Mouse (Mus musculus): ENCODE results near the gene Gm2174. TPM values are rescaled to one million over a fixed set of nuclear protein-coding genes. Genes with fewer than 3 reads are reported as not detected.

The Gm2174 gene
- polyA plus RNA-seq (2012; rRNA removed): 0.58 TPM in 1 of 2 replicates, not detected in the other

- TF ChIP-seq POLR2A (IDR thresholded peaks at IDR 0.05; ENCODE audit: extremely low read depth, insufficient read depth, low read length) (no peak), CTCF (IDR thresholded peaks at IDR 0.05; ENCODE audit: extremely low read depth, insufficient read depth, low read length) (no peak)
- H3K4me3 ChIP-seq (ENCODE audit: insufficient read depth, low read length): no peak within 1 kb of the TSS
- no peak within 1 kb of the TSS for H3K27ac ChIP-seq (ENCODE audit: insufficient read depth, low read length)
- no peaks in the 10 kb centered on the region for H3K4me1 ChIP-seq (ENCODE audit: control insufficient read depth, insufficient read depth, low read length)
These were observed at the start of gene Gm2174 for GRCm38 (mm10) chrX:56447524-56448015. Gm2174 (plus strand) TSS chrX:56447965.

DNA sequence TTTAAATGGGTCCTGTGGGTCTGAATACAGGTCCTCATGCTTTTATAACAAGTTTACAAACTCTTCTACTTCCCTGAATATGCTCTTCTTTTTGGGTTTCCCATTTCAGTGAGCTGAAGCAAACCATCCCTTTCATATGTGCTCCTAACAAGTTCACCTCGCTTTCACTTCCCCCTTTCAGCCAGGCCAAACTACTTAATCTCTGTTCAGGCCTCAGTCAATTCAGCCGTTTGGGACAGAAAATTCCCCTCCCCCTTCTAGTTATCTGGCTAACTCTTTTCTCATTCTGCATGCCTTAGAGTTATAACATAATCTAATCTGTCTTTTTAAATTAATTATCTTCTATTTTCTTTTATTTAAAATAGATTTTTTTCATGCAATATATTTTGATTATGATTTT, 43.1 kb upstream of the Gm2174 start:
- H3K4me1 ChIP-seq (ENCODE audit: control insufficient read depth, insufficient read depth, low read length): no peaks in the 10 kb centered on the region

GRCm38 (mm10) chrX:56405482-56405881, 42.3 kb upstream of the Gm2174 start:
- TF ChIP-seq CTCF (IDR thresholded peaks at IDR 0.05; ENCODE audit: extremely low read depth, insufficient read depth, low read length) (no peak), POLR2A (IDR thresholded peaks at IDR 0.05; ENCODE audit: extremely low read depth, insufficient read depth, low read length) (no peak)
- no peaks in the 10 kb centered on the region for H3K4me1 ChIP-seq (ENCODE audit: control insufficient read depth, insufficient read depth, low read length)
- H3K27ac ChIP-seq (ENCODE audit: insufficient read depth, low read length): no peak overlapping the region
- no peak overlapping the region for H3K4me3 ChIP-seq (ENCODE audit: insufficient read depth, low read length)

More for the DNA sequence above, 43.1 kb upstream of the Gm2174 start:
- TF ChIP-seq CTCF (IDR thresholded peaks at IDR 0.05; ENCODE audit: extremely low read depth, insufficient read depth, low read length) (no peak), POLR2A (IDR thresholded peaks at IDR 0.05; ENCODE audit: extremely low read depth, insufficient read depth, low read length) (no peak)
- H3K27ac ChIP-seq (ENCODE audit: insufficient read depth, low read length): no peak overlapping the region
- H3K4me3 ChIP-seq (ENCODE audit: insufficient read depth, low read length): no peak overlapping the region

DNA sequence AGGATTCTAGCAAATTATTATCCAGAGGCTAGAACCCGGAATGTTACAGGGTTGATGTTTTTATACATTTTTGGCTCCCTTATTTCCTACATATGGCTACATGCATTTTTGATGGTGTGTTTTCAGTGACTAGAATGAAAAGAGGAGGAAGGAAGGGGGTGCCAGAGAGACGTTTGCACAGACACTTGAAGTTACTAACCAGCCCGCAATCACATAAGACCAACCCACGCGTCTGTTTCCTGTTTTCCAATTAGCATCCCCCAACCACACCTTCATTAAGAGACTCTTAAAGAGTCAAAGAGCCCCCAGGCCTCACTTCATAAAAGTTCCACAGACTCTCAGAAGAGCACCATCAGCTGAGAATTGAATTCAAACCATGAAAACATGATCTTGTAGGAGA, 41.6 kb upstream of the Gm2174 start:
- no peaks in the 10 kb centered on the region for H3K4me1 ChIP-seq (ENCODE audit: control insufficient read depth, insufficient read depth, low read length)
- no peak for TF ChIP-seq CTCF (IDR thresholded peaks at IDR 0.05; ENCODE audit: extremely low read depth, insufficient read depth, low read length)
- TF ChIP-seq POLR2A (IDR thresholded peaks at IDR 0.05; ENCODE audit: extremely low read depth, insufficient read depth, low read length): no peak

GRCm38 (mm10) chrX:56416277-56416676, 31.5 kb upstream of the Gm2174 start:
- TF ChIP-seq POLR2A (IDR thresholded peaks at IDR 0.05; ENCODE audit: extremely low read depth, insufficient read depth, low read length): no peak
- TF ChIP-seq CTCF (IDR thresholded peaks at IDR 0.05; ENCODE audit: extremely low read depth, insufficient read depth, low read length): no peak
- no peak overlapping the region for H3K27ac ChIP-seq (ENCODE audit: insufficient read depth, low read length)
- no peak overlapping the region for H3K4me3 ChIP-seq (ENCODE audit: insufficient read depth, low read length)
- H3K4me1 ChIP-seq (ENCODE audit: control insufficient read depth, insufficient read depth, low read length): no peaks in the 10 kb centered on the region

More for the DNA sequence above, 41.6 kb upstream of the Gm2174 start:
- Histone ChIP-seq H3K27ac (ENCODE audit: insufficient read depth, low read length) (no peak overlapping the region), H3K4me3 (ENCODE audit: insufficient read depth, low read length) (no peak overlapping the region)

DNA sequence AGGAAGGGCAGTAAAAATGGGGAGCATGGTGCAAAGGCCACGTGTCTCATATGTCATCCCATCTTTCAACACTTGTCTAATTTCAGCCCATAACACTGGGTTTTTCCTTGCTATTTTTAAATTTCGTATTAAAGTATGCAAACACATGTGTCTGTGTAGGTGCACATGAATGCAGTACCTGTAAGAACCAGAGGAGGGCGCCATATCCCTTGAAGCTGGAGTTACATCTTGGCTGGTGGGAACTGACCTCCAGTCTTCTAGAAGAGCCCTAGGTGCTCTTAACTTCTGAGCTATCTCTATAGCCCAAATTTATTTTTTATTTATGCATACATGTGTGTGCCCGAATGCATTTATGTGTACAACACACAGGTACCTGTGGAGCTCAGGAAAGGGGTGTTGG, 30.2 kb upstream of the Gm2174 start:
- Histone ChIP-seq H3K27ac (ENCODE audit: insufficient read depth, low read length) (no peak overlapping the region), H3K4me3 (ENCODE audit: insufficient read depth, low read length) (no peak overlapping the region), H3K4me1 (ENCODE audit: control insufficient read depth, insufficient read depth, low read length) (no peaks in the 10 kb centered on the region)
- no peak for TF ChIP-seq POLR2A (IDR thresholded peaks at IDR 0.05; ENCODE audit: extremely low read depth, insufficient read depth, low read length)
- TF ChIP-seq CTCF (IDR thresholded peaks at IDR 0.05; ENCODE audit: extremely low read depth, insufficient read depth, low read length): no peak

GRCm38 (mm10) chrX:56430601-56431000, 17.2 kb upstream of the Gm2174 start:
- Histone ChIP-seq H3K4me1 (ENCODE audit: control insufficient read depth, insufficient read depth, low read length) (no peaks in the 10 kb centered on the region), H3K4me3 (ENCODE audit: insufficient read depth, low read length) (no peak overlapping the region), H3K27ac (ENCODE audit: insufficient read depth, low read length) (no peak overlapping the region)
- TF ChIP-seq CTCF (IDR thresholded peaks at IDR 0.05; ENCODE audit: extremely low read depth, insufficient read depth, low read length) (no peak), POLR2A (IDR thresholded peaks at IDR 0.05; ENCODE audit: extremely low read depth, insufficient read depth, low read length) (no peak)

- Histone ChIP-seq H3K27ac (ENCODE audit: insufficient read depth, low read length) (no peak overlapping the region), H3K4me1 (ENCODE audit: control insufficient read depth, insufficient read depth, low read length) (no peaks in the 10 kb centered on the region), H3K4me3 (ENCODE audit: insufficient read depth, low read length) (no peak overlapping the region)
- TF ChIP-seq POLR2A (IDR thresholded peaks at IDR 0.05; ENCODE audit: extremely low read depth, insufficient read depth, low read length) (no peak), CTCF (IDR thresholded peaks at IDR 0.05; ENCODE audit: extremely low read depth, insufficient read depth, low read length) (no peak)
These were observed 11.9 kb upstream of the Gm2174 start for GRCm38 (mm10) chrX:56435758-56436283.

- Histone ChIP-seq H3K27ac (ENCODE audit: insufficient read depth, low read length) (no peak overlapping the region), H3K4me3 (ENCODE audit: insufficient read depth, low read length) (no peak overlapping the region), H3K4me1 (ENCODE audit: control insufficient read depth, insufficient read depth, low read length) (no peaks in the 10 kb centered on the region)
- TF ChIP-seq POLR2A (IDR thresholded peaks at IDR 0.05; ENCODE audit: extremely low read depth, insufficient read depth, low read length) (no peak), CTCF (IDR thresholded peaks at IDR 0.05; ENCODE audit: extremely low read depth, insufficient read depth, low read length) (no peak)
These were observed 1.0 kb upstream of the Gm2174 start for GRCm38 (mm10) chrX:56446487-56447428.
